Mouse (Mus musculus) bone marrow, adult 2 months (tissue): ENCODE measurements at regions not wholly inside any gene's neighbourhood (a gene's known extent, or its start where the extent isn't known, plus 50 kb on each side); places are given as distances from the start of the nearest gene placed in this dataset.

Experiments
- CTCF ChIP-seq: fragments of 200-500 bp; IDR thresholded peaks from 2 replicates; pipeline ENCODE4 v1.5.1; 2011; ENCODE audit warnings: low read length, control low read depth; ENCODE audit not compliant: control insufficient read depth, insufficient read depth
- POLR2A ChIP-seq: fragments of 200-500 bp; IDR thresholded peaks from 2 replicates; pipeline ENCODE4 v1.6.1; 2011; ENCODE audit warnings: low read depth, mild to moderate bottlenecking, control low read depth, low read length, borderline replicate concordance; ENCODE audit not compliant: control insufficient read depth

DNA sequence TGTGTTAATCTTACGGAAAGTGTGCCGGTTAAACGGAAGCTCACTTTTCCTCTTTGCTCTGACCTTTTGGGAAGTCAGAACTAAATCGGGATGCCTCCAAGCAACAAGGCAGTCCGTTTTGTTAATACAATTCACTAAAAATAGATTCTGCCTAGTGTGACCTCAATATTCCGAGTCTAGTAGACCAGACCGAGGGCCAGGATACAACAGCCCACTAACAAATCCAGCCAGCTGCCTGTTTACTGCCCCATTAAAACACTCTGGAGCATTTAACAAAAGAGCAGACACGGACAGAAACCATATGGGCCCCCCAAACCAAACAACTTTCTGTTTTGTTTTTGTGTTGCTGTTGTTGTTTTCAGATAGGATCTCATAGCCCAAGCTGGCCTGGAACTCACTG, 127.1 kb upstream of the Nebl start:
- no peak for TF ChIP-seq CTCF
- TF ChIP-seq POLR2A, result no peak
